In genomic region chr9:31192378-31192777, GRCm38 (mm10) we compare ENCODE assay signal across 27 mouse cellular contexts.
"Had no signal": no experiment of that assay in that cellular context is flagged by ENCODE, and none has a peak within 500 bp of the region (broad histone marks: within the 10 kb centered on the region; RNA-seq: fewer than 3 reads in every experiment).

No protein-coding gene starts in this region.

- DNase-seq: cerebellum, adult 2 months; cerebellum, adult 8-10 months; cerebellum, adult 9-10 months; cerebellum, adult 9-11 months; cerebellum, postnatal 10 days; cerebellum, postnatal 14 days; cerebellum, postnatal 25 days; cerebellum, postnatal 36 days; embryo, embryonic 11 days; forebrain, postnatal 0 days; gastrocnemius, adult 2 months; gastrocnemius, postnatal 10 days; gastrocnemius, postnatal 14 days; gastrocnemius, postnatal 25 days; gastrocnemius, postnatal 36 days; heart, adult 18-20 months had no signal

- H3K27me3 ChIP-seq: embryonic facial prominence, embryonic 12.5 days; embryonic facial prominence, embryonic 13.5 days; embryonic facial prominence, embryonic 15.5 days; forebrain, embryonic 12.5 days; forebrain, embryonic 13.5 days; forebrain, embryonic 15.5 days had no signal

- H3K4me2 ChIP-seq: embryonic facial prominence, embryonic 12.5 days; embryonic facial prominence, embryonic 13.5 days; embryonic facial prominence, embryonic 15.5 days; forebrain, embryonic 12.5 days; forebrain, embryonic 13.5 days; forebrain, embryonic 15.5 days had no signal

- H3K36me3 ChIP-seq: embryonic facial prominence, embryonic 12.5 days; forebrain, embryonic 15.5 days had no signal

- ATAC-seq: forebrain, embryonic 13.5 days; forebrain, embryonic 14.5 days; forebrain, embryonic 15.5 days; forebrain, embryonic 16.5 days; forebrain, postnatal 0 days had no signal

- H3K4me1 ChIP-seq: embryonic facial prominence, embryonic 12.5 days; embryonic facial prominence, embryonic 15.5 days had no signal

- H3K9ac ChIP-seq: embryonic facial prominence, embryonic 12.5 days; embryonic facial prominence, embryonic 13.5 days; embryonic facial prominence, embryonic 15.5 days; forebrain, embryonic 12.5 days; forebrain, embryonic 13.5 days; forebrain, embryonic 15.5 days; forebrain, postnatal 0 days had no signal

- H3K4me3 ChIP-seq: embryonic facial prominence, embryonic 10.5 days; embryonic facial prominence, embryonic 12.5 days; embryonic facial prominence, embryonic 13.5 days; embryonic facial prominence, embryonic 15.5 days; erythroblast, embryonic 14.5 days; forebrain, embryonic 10.5 days; forebrain, embryonic 12.5 days; forebrain, embryonic 13.5 days; forebrain, embryonic 15.5 days; gastrocnemius, adult 2 months had no signal

- H3K9me3 ChIP-seq: embryonic facial prominence, embryonic 12.5 days; embryonic facial prominence, embryonic 15.5 days; forebrain, embryonic 12.5 days; forebrain, embryonic 15.5 days had no signal

- H3K27ac ChIP-seq: embryonic facial prominence, embryonic 10.5 days; embryonic facial prominence, embryonic 12.5 days; embryonic facial prominence, embryonic 13.5 days; embryonic facial prominence, embryonic 15.5 days; forebrain, embryonic 10.5 days; forebrain, embryonic 12.5 days; forebrain, embryonic 13.5 days; forebrain, embryonic 15.5 days; gastrocnemius, adult 2 months had no signal
